Mouse (Mus musculus): ENCODE measurements around the gene Tcp10a. TPM values are rescaled to one million over a fixed set of nuclear protein-coding genes. Genes with fewer than 3 reads are reported as not detected.
"Not testable (repeated sequence)": the region's sequence is repeated elsewhere in the genome, so short reads cannot be mapped to it uniquely, and the experiment has no call there.

Gene Tcp10a
- polyA plus RNA-seq (2015; fragmentation: Nextera tagmentation; extraction: Ambion mirVana) = not detected in 2 replicates

- ATAC-seq; H3K27me3 ChIP-seq (replicated peaks; ENCODE audit: control insufficient read depth, insufficient read depth, low read length); H3K27ac ChIP-seq (ENCODE audit: low read length); H3K9ac ChIP-seq (ENCODE audit: low read depth, low read length); H3K4me1 ChIP-seq (ENCODE audit: control insufficient read depth, insufficient read depth, low read length); H3K4me2 ChIP-seq (ENCODE audit: low read depth, low read length); H3K36me3 ChIP-seq (ENCODE audit: control insufficient read depth, insufficient read depth, low read length); H3K4me3 ChIP-seq (ENCODE audit: low read length); H3K9me3 ChIP-seq (ENCODE audit: control insufficient read depth, low read length): not testable (repeated sequence)
- 93% methylated on average over 3 of the region's 5 CpGs for WGBS
Observed at GRCm38 (mm10) chr17:7324346-7324745, at the start of gene Tcp10a. Gene Tcp10a, plus strand, starts transcription at chr17:7324646.

GRCm38 (mm10) chr17:7278702-7279242, 45.7 kb upstream of the Tcp10a start:
- Histone ChIP-seq H3K9ac (ENCODE audit: low read depth, low read length) (no peak overlapping the region), H3K36me3 (ENCODE audit: control insufficient read depth, insufficient read depth, low read length) (no peaks in the 10 kb centered on the region), H3K9me3 (ENCODE audit: control insufficient read depth, low read length) (no peaks in the 10 kb centered on the region), H3K27ac (ENCODE audit: low read length) (no peak overlapping the region), H3K4me2 (ENCODE audit: low read depth, low read length) (no peak overlapping the region), H3K4me1 (ENCODE audit: control insufficient read depth, insufficient read depth, low read length) (peaks cover 3% of the 10 kb centered on the region), H3K27me3 (replicated peaks; ENCODE audit: control insufficient read depth, insufficient read depth, low read length) (no peaks in the 10 kb centered on the region), H3K4me3 (ENCODE audit: low read length) (no peak overlapping the region)
- 89% methylated on average over 15 of the region's 15 CpGs for WGBS
- ATAC-seq = no peak

- H3K36me3 ChIP-seq (ENCODE audit: control insufficient read depth, insufficient read depth, low read length) = no peaks in the 10 kb centered on the region
- no peaks in the 10 kb centered on the region for H3K27me3 ChIP-seq (replicated peaks; ENCODE audit: control insufficient read depth, insufficient read depth, low read length)
Observed at GRCm38 (mm10) chr17:7279251-7279650, 45.2 kb upstream of the Tcp10a start.

DNA sequence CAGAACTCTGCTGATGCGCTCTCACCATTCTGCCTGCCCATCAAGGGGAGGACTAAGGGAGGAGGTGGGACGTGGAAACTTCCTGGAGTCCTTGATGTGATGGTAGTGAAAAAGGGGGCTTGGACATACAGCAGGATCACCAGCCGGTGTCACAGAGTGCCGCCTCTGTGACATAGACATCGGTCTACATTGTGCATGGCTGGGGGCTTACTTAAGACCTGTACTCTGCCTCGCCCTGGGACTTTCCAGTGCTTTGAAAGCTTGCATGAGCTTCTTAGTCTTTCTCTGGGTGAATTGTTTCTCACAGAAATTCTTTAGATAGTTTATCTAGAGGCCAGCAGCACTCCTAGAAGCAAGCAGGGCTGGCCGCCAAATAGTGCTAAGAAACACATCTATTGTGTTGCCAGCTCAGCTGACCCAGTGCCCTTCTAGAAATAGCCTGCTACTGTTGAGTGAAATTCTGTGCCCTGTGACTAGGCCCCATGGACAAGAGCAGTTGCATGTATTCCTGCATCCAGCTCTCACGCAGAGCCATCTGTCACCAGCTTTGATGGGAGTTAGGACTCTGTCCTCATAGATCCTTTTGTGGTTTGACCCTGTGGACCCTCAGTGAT, 40.0 kb upstream of the Tcp10a start:
- no peak overlapping the region for H3K4me2 ChIP-seq (ENCODE audit: low read depth, low read length)

More at GRCm38 (mm10) chr17:7279251-7279650, 45.2 kb upstream of the Tcp10a start:
- Histone ChIP-seq H3K4me3 (ENCODE audit: low read length) (no peak overlapping the region), H3K27ac (ENCODE audit: low read length) (no peak overlapping the region), H3K4me1 (ENCODE audit: control insufficient read depth, insufficient read depth, low read length) (peaks cover 8% of the 10 kb centered on the region), H3K4me2 (ENCODE audit: low read depth, low read length) (no peak overlapping the region), H3K9ac (ENCODE audit: low read depth, low read length) (no peak overlapping the region), H3K9me3 (ENCODE audit: control insufficient read depth, low read length) (no peaks in the 10 kb centered on the region)
- ATAC-seq = no peak
- 90% methylated on average over 9 of the region's 9 CpGs for WGBS

GRCm38 (mm10) chr17:7285292-7285691, 39.2 kb upstream of the Tcp10a start:
- no peak for ATAC-seq
- Histone ChIP-seq H3K4me2 (ENCODE audit: low read depth, low read length) (no peak overlapping the region), H3K27ac (ENCODE audit: low read length) (peak overlapping the region; percentile 69; the same call in 1 of the 2 replicates), H3K9me3 (ENCODE audit: control insufficient read depth, low read length) (no peaks in the 10 kb centered on the region), H3K36me3 (ENCODE audit: control insufficient read depth, insufficient read depth, low read length) (no peaks in the 10 kb centered on the region), H3K27me3 (replicated peaks; ENCODE audit: control insufficient read depth, insufficient read depth, low read length) (no peaks in the 10 kb centered on the region), H3K4me1 (ENCODE audit: control insufficient read depth, insufficient read depth, low read length) (peaks cover 15% of the 10 kb centered on the region), H3K9ac (ENCODE audit: low read depth, low read length) (no peak overlapping the region), H3K4me3 (ENCODE audit: low read length) (no peak overlapping the region)
- 68% methylated on average over 12 of the region's 12 CpGs for WGBS

More for the DNA sequence above, 40.0 kb upstream of the Tcp10a start:
- peak; percentile 53 for ATAC-seq
- 57% methylated on average over 8 of the region's 8 CpGs for WGBS
- H3K9me3 ChIP-seq (ENCODE audit: control insufficient read depth, low read length) = no peaks in the 10 kb centered on the region
- H3K27me3 ChIP-seq (replicated peaks; ENCODE audit: control insufficient read depth, insufficient read depth, low read length) = no peaks in the 10 kb centered on the region
- no peaks in the 10 kb centered on the region for H3K36me3 ChIP-seq (ENCODE audit: control insufficient read depth, insufficient read depth, low read length)
- H3K4me3 ChIP-seq (ENCODE audit: low read length) = no peak overlapping the region
- peaks cover 15% of the 10 kb centered on the region for H3K4me1 ChIP-seq (ENCODE audit: control insufficient read depth, insufficient read depth, low read length)
- peak overlapping the region; percentile 69 for H3K27ac ChIP-seq (ENCODE audit: low read length)
- H3K9ac ChIP-seq (ENCODE audit: low read depth, low read length) = no peak overlapping the region

DNA sequence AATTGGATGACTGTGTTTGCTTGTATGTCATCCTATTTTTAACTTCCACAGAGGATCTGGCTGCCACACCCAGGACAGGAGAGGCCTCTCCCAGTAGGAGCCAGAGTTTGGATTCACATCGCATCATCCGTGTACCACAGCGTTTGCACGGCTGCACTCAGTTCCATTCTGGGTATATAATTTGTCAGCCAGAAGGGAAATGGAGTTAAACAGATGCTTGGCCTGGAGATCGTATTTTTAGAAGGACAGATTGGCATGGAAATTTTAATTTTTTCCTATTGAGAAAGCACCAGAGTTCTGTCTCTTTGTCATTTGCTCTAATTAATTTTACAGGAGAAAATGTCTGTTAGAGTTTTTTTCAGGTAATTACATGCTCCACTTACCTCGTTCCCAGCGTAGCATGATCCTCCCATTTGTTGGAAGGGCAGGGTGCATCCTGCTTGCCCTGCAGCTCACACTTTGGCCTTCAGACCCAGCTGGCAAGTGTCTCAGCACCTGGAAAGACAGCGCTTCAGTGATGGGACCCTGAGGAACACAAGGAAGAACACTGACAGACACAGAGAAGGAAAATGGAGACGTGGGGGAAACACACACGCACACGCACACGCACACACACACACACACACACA, 37.9 kb upstream of the Tcp10a start:
- no peak overlapping the region for H3K9ac ChIP-seq (ENCODE audit: low read depth, low read length)
- WGBS = 77% methylated on average over 12 of the region's 12 CpGs
- no peaks in the 10 kb centered on the region for H3K27me3 ChIP-seq (replicated peaks; ENCODE audit: control insufficient read depth, insufficient read depth, low read length)
- no peak for ATAC-seq
- H3K4me2 ChIP-seq (ENCODE audit: low read depth, low read length) = no peak overlapping the region
- H3K36me3 ChIP-seq (ENCODE audit: control insufficient read depth, insufficient read depth, low read length) = no peaks in the 10 kb centered on the region
- no peak overlapping the region for H3K4me3 ChIP-seq (ENCODE audit: low read length)
- H3K9me3 ChIP-seq (ENCODE audit: control insufficient read depth, low read length) = no peaks in the 10 kb centered on the region
- peaks cover 15% of the 10 kb centered on the region for H3K4me1 ChIP-seq (ENCODE audit: control insufficient read depth, insufficient read depth, low read length)
- H3K27ac ChIP-seq (ENCODE audit: low read length) = no peak overlapping the region

DNA sequence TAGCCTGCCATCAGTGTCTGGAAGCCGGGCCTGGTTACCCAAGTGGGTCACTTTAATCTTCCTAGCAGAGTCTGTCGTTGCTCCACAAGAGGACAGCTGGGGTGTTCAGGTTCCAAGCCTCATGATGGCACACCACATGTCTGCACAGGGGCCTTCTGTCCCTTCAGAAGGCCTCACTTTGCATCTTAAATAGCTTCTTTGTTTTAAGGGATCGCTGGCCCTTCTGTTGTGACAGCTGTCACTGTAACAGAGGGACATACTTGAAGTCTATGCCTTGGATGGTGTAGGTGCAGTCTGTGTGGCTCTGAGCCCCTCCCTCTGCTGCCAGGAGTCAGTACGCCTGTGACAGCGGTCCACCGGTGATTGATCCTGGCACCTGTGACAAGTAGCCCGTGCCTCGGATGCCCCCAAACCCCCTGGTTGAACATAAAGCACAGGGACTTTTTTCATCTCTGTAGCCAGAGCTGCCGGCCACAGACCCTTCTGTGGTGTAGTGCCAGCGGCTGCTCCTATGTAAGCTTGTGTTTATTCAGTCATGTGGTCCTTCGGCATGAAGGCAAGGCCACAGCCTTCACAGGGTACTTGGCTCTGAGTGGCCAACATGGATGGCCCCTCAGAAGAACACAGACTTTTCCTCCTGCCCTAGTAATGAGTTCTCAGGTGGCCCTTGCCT, 32.3 kb upstream of the Tcp10a start:
- H3K4me2 ChIP-seq (ENCODE audit: low read depth, low read length) = no peak overlapping the region
- no peaks in the 10 kb centered on the region for H3K4me1 ChIP-seq (ENCODE audit: control insufficient read depth, insufficient read depth, low read length)
- no peaks in the 10 kb centered on the region for H3K36me3 ChIP-seq (ENCODE audit: control insufficient read depth, insufficient read depth, low read length)
- H3K27ac ChIP-seq (ENCODE audit: low read length) = no peak overlapping the region
- no peak overlapping the region for H3K9ac ChIP-seq (ENCODE audit: low read depth, low read length)
- ATAC-seq = no peak
- no peak overlapping the region for H3K4me3 ChIP-seq (ENCODE audit: low read length)
- no peaks in the 10 kb centered on the region for H3K9me3 ChIP-seq (ENCODE audit: control insufficient read depth, low read length)
- H3K27me3 ChIP-seq (replicated peaks; ENCODE audit: control insufficient read depth, insufficient read depth, low read length) = no peaks in the 10 kb centered on the region
- WGBS = 75% methylated on average over 11 of the region's 11 CpGs

DNA sequence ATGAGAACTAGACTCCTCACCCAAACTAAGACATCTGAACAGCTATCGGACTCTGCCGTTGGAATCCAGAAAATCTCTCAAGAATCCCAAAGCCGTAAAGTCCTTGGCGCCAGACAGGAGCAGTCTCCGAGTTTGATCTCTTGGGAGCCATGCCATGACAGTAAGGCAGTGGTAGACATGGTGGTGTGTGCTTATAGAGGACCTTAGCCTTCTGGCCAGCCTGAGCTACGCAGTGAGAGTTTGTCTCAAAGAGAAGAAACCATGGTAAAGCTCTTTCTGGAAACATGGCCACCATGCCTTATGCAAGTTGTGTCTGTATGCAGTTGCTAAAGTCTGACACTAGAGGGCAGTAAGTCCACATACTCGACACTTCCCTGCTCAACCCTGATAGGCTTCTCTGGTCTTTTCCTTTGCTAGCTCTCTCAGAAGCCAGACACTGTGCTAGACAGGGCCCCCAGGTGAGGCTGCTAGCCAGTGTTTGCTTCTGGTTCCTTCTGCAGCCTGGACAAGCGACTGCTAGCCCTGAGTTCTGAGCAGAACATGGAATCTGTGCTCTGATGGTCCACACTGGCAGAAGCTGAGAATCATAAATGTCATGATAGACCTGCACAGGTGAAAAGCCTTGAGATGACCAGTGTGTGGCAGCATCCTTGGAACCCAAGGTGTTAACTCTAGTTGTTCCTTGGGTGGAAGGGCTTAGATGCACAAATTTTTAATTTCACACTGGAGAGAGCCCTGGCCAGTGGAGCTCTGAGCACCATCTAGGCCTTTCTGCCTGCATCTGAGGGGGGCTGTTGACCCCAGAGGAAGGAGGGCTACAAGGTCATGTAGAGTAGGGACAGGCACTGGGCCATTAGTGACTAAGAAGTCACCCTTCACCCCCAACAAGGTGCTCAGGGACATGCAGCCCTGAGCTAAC, 17.9 kb upstream of the Tcp10a start:
- peak; percentile 74 for ATAC-seq
- H3K27me3 ChIP-seq (replicated peaks; ENCODE audit: control insufficient read depth, insufficient read depth, low read length); H3K9ac ChIP-seq (ENCODE audit: low read depth, low read length); H3K36me3 ChIP-seq (ENCODE audit: control insufficient read depth, insufficient read depth, low read length); H3K4me3 ChIP-seq (ENCODE audit: low read length); H3K4me2 ChIP-seq (ENCODE audit: low read depth, low read length); H3K27ac ChIP-seq (ENCODE audit: low read length); H3K4me1 ChIP-seq (ENCODE audit: control insufficient read depth, insufficient read depth, low read length); H3K9me3 ChIP-seq (ENCODE audit: control insufficient read depth, low read length): not testable (repeated sequence)
- 56% methylated on average over 8 of the region's 8 CpGs for WGBS
